Mouse (Mus musculus) spleen, adult 2 months (tissue): Measurements from ENCODE around the gene Tmc8. TPM values are rescaled to one million over a fixed set of nuclear protein-coding genes. Genes with fewer than 3 reads are reported as not detected.

Source experiments
- DNase-seq, 2 experiments: peaks; one replicate each; pipeline versions ENCODE4 v3.0.0 to v3.0.0-alpha.2; 2012 to 2021; ENCODE audit warnings: low spot score in 2 of 2, low read depth in 1 of 2
- H3K27ac ChIP-seq: fragments of 200-500 bp; 2 replicates; pipeline ENCODE4 v1.5.1; 2012; ENCODE audit warnings: low read length, inconsistent platforms; ENCODE audit not compliant: insufficient read depth
- H3K27me3 ChIP-seq: fragments of 200-500 bp; 2 replicates; pipeline ENCODE4 v1.6.1; 2012; ENCODE audit warnings: mild to moderate bottlenecking, moderate library complexity, low read length, inconsistent platforms; ENCODE audit not compliant: control insufficient read depth, insufficient read depth
- H3K36me3 ChIP-seq: fragments of 200-500 bp; 2 replicates; pipeline ENCODE4 v1.6.1; 2012; ENCODE audit warnings: mild to moderate bottlenecking, low read length, inconsistent platforms; ENCODE audit not compliant: control insufficient read depth, insufficient read depth
- H3K4me1 ChIP-seq: fragments of 200-500 bp; 2 replicates; pipeline ENCODE4 v1.6.1; 2011; ENCODE audit warnings: inconsistent platforms; ENCODE audit not compliant: control insufficient read depth, insufficient read depth, insufficient read length
- H3K4me3 ChIP-seq: fragments of 200-500 bp; 2 replicates; pipeline ENCODE4 v1.5.1; 2011; ENCODE audit warnings: mild to moderate bottlenecking, inconsistent platforms; ENCODE audit not compliant: insufficient read depth, insufficient read length; ENCODE audit errors: extremely low read depth
- CTCF ChIP-seq: fragments of 200-500 bp; IDR thresholded peaks from 2 replicates; pipeline ENCODE4 v1.5.1; 2011; ENCODE audit warnings: mild to moderate bottlenecking, inconsistent platforms; ENCODE audit not compliant: insufficient read depth, insufficient read length, insufficient replicate concordance; ENCODE audit errors: extremely low read depth
- POLR2A ChIP-seq: fragments of 200-500 bp; IDR thresholded peaks from 2 replicates; pipeline ENCODE4 v1.6.1; 2011; ENCODE audit warnings: low read depth, low read length, inconsistent platforms
- WGBS: fragments of 180-500 bp; shearing (Covaris S2); methylation state at CpG from one replicate; pipeline ENCODE4 v1.1.7; 2018; 5-methylcytosine and 5-hydroxymethylcytosine counted together
- polyA plus RNA-seq: library from polyadenylated mRNA; depleted of rRNA; stranded (reverse); fragments of >200 nt; gene quantifications from 2 replicates; pipeline ENCODE4 v1.2.3, GENCODE M21; 2012

Tmc8 gene
- polyA plus RNA-seq, 1 experiment: 90.1 TPM

DNA sequence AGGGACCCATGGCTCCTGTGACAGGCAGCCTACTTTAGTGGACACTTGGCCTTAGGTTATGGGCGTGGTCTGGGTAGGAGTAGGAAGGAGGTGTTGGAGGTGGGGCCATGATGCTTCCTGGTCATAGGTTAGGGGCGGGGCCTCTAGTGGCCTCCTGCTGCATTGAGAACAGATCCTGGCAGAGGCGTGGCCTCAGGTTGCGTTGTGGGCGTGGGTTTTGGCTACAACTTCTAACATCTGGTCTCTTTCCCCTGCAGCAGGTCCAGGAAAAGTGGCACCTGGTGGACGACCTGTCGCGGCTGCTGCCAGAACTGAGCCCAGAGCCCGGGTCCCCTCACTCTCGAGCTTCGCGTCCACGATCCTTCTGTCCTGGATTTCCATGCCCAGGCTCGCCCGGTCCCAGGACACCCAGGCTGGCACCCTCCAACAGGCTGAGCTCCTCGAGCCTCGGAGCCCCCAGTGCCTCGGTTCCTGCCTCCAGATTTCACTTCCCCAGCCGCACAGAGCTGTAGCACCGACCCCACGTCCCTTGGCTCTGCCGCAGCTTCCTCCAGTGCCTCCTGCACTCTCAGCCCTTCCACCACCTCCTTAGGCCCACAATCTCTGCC lies 10.5 kb downstream of the Tmc8 start:
- peaks cover 26% of the 10 kb centered on the region; the same call in 1 of the 2 replicates for H3K4me1 ChIP-seq
- 14% methylated on average over 22 of the region's 22 CpGs for WGBS
- no peaks in the 10 kb centered on the region for H3K36me3 ChIP-seq
- no peaks in the 10 kb centered on the region for H3K27me3 ChIP-seq
- H3K4me3 ChIP-seq: peak overlapping the region; percentile 16; the same call in 1 of the 2 replicates
- H3K27ac ChIP-seq: peak overlapping the region; percentile 85
- DNase-seq: peak in 1 of 2 experiments; percentile 83
- TF ChIP-seq POLR2A: no peak
- TF ChIP-seq CTCF: no peak

DNA sequence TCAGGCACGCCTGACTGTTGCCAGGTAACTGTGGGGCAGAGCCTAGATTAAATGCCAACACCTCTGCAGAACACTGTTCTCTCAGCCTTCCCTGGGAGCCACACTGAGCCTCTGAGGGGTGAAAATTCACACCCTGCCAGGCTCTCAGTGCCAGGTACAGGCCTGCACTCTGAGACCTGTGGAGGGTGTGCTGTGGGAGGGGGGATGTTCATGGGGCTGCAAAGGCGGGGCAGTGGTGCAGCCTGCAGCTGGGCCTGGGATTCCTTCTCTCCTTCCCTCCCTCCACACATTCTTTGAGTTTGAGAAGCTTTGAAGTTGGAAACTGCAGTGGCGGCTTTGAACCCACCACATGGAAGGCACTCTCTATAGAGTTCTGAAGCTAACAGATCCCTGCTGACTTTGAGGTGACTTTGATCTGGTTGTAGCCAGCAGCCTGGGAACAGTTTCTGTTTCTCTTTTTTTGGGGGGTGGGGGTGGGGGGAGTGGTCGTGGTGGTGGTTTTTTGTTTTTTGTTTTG lies 12.2 kb downstream of the Tmc8 start:
- Histone ChIP-seq H3K4me1 (peaks cover 42% of the 10 kb centered on the region), H3K27ac (no peak overlapping the region), H3K27me3 (no peaks in the 10 kb centered on the region), H3K4me3 (no peak overlapping the region), H3K36me3 (no peaks in the 10 kb centered on the region)
- 60% methylated on average over 4 of the region's 4 CpGs for WGBS
- DNase-seq: no peak
- no peak for TF ChIP-seq POLR2A
- TF ChIP-seq CTCF: no peak

DNA sequence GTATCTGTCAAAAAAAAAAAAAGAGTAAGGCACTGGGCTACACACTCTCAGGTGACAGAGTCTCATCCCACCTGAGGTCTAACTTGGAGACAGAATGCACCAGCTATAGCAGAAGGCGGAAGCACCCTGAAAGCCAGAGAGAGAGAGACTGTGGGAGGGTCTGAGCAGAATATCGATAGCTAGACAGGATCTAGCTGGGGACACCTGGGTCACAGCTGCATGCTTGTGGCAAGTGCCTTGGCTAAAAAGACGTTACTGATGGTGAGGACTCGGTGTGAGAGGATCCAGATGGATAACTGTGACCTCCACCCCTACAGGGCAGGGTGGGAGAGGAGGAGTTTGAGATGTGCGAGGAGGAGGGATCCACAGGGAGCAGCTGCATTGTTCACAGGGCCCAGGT lies 15.1 kb downstream of the Tmc8 start:
- no peaks in the 10 kb centered on the region for H3K27me3 ChIP-seq
- no peaks in the 10 kb centered on the region for H3K36me3 ChIP-seq
- H3K4me1 ChIP-seq: peaks cover 39% of the 10 kb centered on the region
- DNase-seq: no peak
- TF ChIP-seq POLR2A (no peak), CTCF (no peak)
- H3K4me3 ChIP-seq: no peak overlapping the region
- no peak overlapping the region; the same call in 1 of the 2 replicates for H3K27ac ChIP-seq
- WGBS: 56% methylated on average over 5 of the region's 5 CpGs

DNA sequence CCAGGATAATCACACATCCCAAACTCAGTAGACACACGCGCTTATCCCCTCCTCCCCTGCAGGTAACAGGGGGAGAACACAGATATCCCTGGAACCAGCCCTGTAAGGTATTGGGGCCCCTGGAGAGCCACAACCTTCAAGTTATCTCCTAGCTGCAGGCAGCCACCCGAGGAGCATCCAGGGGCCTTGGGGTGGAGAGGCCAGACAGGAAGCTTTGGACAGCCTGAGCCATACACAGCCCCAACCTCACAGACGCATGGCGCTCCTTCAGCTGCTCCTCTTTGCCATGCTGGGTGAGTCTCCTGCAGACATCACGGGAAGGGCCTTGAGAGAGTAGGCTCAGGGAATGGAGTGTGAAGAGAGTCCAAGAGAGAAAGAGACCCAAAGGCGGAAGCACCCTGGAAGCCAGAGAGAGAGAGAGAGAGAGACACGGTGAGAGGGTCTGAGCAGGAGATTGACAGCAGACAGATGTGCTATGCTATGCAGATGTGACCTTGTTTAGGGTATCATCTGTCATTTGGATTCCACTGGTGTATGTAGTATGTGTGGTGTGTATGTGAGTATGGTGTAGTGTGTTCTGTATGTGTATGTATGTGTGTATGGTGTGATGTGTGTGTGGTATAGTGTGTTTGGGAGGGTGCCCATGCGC lies 15.8 kb downstream of the Tmc8 start, which contains the start of gene 6030468B19Rik:
6030468B19Rik (plus strand) TSS at position 150 of the 649 bp plus-strand sequence.
- Histone ChIP-seq H3K27ac (peak within 1 kb of the TSS; percentile 91), H3K4me1 (peaks cover 34% of the 10 kb centered on the region), H3K4me3 (peak within 1 kb of the TSS; percentile 41; the same call in 1 of the 2 replicates), H3K36me3 (no peaks in the 10 kb centered on the region), H3K27me3 (no peaks in the 10 kb centered on the region)
- 63% methylated on average over 9 of the region's 9 CpGs for WGBS
- no peak for DNase-seq
- TF ChIP-seq POLR2A (no peak), CTCF (no peak)

DNA sequence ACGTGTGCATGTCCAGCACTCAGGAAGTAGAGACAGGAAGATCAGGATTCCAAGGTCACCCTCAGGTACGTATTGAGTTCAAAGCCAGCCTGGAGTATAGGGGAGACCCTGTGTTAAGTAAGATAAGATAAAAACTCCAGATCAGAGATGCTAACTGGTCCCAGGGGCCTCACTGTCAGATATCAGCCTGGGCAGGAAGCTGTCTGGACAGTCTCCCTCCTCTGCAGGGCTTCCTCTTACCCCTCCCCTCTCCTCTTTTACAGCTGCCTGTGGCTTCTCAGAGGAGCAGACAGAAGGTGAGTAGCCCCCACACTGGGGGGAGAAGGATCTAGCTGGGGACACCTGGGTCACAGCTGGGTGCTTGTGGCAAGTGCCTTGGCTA lies 16.3 kb downstream of the Tmc8 start:
- WGBS: 26% methylated on average over 2 of the region's 2 CpGs
- DNase-seq: peak in 1 of 2 experiments; percentile 49
- peak overlapping the region; percentile 91 for H3K27ac ChIP-seq

DNA sequence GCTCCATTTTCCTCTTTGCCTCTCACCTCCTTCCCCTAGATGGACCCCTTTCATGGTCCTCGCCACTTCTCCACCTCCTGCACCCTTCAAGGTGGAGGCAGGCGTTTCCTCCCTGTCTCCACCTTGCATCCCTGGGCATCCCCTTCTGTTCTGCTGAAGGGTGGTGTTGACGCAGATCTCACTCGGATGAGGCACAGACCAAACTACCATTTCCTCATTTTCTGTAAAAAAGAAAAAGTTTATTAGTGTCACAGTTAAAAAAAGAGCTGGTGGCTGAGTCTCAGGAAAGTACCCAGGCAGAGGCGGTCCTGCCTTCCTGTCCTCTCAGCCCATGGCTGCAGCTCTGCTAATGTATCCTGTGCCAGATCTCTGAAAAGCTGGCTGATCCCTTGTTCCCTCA lies 17.3 kb downstream of the Tmc8 start:
- Histone ChIP-seq H3K4me3 (peak overlapping the region; percentile 41; the same call in 1 of the 2 replicates), H3K27ac (peak overlapping the region; percentile 91), H3K4me1 (peaks cover 33% of the 10 kb centered on the region), H3K36me3 (no peaks in the 10 kb centered on the region), H3K27me3 (no peaks in the 10 kb centered on the region)
- WGBS: 16% methylated on average over 5 of the region's 5 CpGs
- DNase-seq: no peak
- TF ChIP-seq CTCF (no peak), POLR2A (no peak)

More for the DNA sequence above, 16.3 kb downstream of the Tmc8 start:
- no peak for TF ChIP-seq POLR2A
- no peak for TF ChIP-seq CTCF
- Histone ChIP-seq H3K4me1 (peaks cover 36% of the 10 kb centered on the region), H3K27me3 (no peaks in the 10 kb centered on the region), H3K4me3 (peak overlapping the region; percentile 41; the same call in 1 of the 2 replicates), H3K36me3 (no peaks in the 10 kb centered on the region)

DNA sequence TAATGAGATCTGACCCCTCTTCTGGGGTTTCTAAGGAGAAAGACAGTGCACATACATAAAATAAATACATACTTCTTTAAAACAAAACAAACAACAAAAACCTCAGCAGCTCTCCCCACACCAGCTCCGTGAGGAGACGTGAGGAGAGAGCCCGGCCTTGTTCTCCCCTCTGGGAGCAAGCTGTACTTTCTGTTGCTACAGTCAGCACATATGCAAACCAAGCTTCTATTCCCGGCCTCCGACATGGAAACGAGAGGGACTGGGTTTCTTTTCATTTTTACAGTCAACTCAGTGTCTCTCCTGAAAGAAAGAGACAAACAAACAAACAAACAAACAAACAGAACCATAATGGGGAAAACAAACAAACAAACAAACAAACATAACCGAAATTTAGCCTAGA lies 18.2 kb downstream of the Tmc8 start:
- no peak for DNase-seq
- Histone ChIP-seq H3K27ac (peak overlapping the region; percentile 91), H3K4me3 (no peak overlapping the region), H3K36me3 (no peaks in the 10 kb centered on the region), H3K27me3 (no peaks in the 10 kb centered on the region), H3K4me1 (peaks cover 33% of the 10 kb centered on the region)
- WGBS: 92% methylated on average over 7 of the region's 7 CpGs
- no peak for TF ChIP-seq POLR2A
- TF ChIP-seq CTCF: no peak
